Mouse (Mus musculus) liver, embryonic 13.5 days (tissue): ENCODE data around the gene Insr. TPM values are rescaled to one million over a fixed set of nuclear protein-coding genes. Genes with fewer than 3 reads are reported as not detected.
"Not testable (repeated sequence)": the region's sequence is repeated elsewhere in the genome, so short reads cannot be mapped to it uniquely, and the experiment has no call there.

Experiments
- ATAC-seq: fragments of 200-750 bp; cut with Nextera tagmentation; 2 replicates; pipeline ENCODE4 v1.8.0; 2017; ENCODE audit warnings: low read depth, mild to moderate bottlenecking, moderate number of reproducible peaks, moderate library complexity
- DNase-seq: peaks from one replicate; pipeline ENCODE4 v3.0.0; 2022
- H3K27ac ChIP-seq: fragments of 300-500 bp; sonication (generic); 2 replicates; pipeline ENCODE4 v1.5.1; 2015; ENCODE audit warnings: moderate library complexity, mild to moderate bottlenecking, inconsistent platforms
- H3K27me3 ChIP-seq: fragments of 300-500 bp; sonication (generic); 2 replicates; pipeline ENCODE4 v1.6.1; 2015; ENCODE audit warnings: mild to moderate bottlenecking, inconsistent platforms
- H3K36me3 ChIP-seq: fragments of 300-500 bp; sonication (generic); 2 replicates; pipeline ENCODE4 v1.6.1; 2015; ENCODE audit warnings: mild to moderate bottlenecking, inconsistent platforms
- H3K4me1 ChIP-seq: fragments of 300-500 bp; sonication (generic); replicated peaks from 2 replicates; pipeline ENCODE4 v1.6.1; 2015; ENCODE audit warnings: inconsistent platforms
- H3K4me2 ChIP-seq: fragments of 300-500 bp; sonication (generic); 2 replicates; pipeline ENCODE4 v1.6.1; 2015; ENCODE audit warnings: inconsistent platforms, mild to moderate bottlenecking, moderate library complexity
- H3K4me3 ChIP-seq: fragments of 300-500 bp; sonication (generic); replicated peaks from 2 replicates; pipeline ENCODE4 v1.5.1; 2015; ENCODE audit warnings: mild to moderate bottlenecking, inconsistent platforms
- H3K9ac ChIP-seq: fragments of 300-500 bp; sonication (generic); 2 replicates; pipeline ENCODE4 v1.6.1; 2015; ENCODE audit warnings: mild to moderate bottlenecking, inconsistent platforms
- H3K9me3 ChIP-seq: fragments of 300-500 bp; sonication (generic); replicated peaks from 2 replicates; pipeline ENCODE4 v1.6.1; 2016; ENCODE audit warnings: inconsistent platforms
- WGBS: fragments of 180-500 bp; shearing (Covaris S2); methylation state at CpG from one replicate; pipeline ENCODE4 v1.1.7; 2015; ENCODE audit not compliant: insufficient replicate concordance; 5-methylcytosine and 5-hydroxymethylcytosine counted together
- polyA plus RNA-seq: library from polyadenylated mRNA; unstranded; fragments of >200 nt; fragmentation: Nextera tagmentation; extraction: Ambion mirVana; gene quantifications from 2 replicates; pipeline ENCODE4 v1.2.1, GENCODE M21; 2015

Insr gene
- polyA plus RNA-seq, 1 experiment from 2014 or later, result 12.8 TPM

DNA sequence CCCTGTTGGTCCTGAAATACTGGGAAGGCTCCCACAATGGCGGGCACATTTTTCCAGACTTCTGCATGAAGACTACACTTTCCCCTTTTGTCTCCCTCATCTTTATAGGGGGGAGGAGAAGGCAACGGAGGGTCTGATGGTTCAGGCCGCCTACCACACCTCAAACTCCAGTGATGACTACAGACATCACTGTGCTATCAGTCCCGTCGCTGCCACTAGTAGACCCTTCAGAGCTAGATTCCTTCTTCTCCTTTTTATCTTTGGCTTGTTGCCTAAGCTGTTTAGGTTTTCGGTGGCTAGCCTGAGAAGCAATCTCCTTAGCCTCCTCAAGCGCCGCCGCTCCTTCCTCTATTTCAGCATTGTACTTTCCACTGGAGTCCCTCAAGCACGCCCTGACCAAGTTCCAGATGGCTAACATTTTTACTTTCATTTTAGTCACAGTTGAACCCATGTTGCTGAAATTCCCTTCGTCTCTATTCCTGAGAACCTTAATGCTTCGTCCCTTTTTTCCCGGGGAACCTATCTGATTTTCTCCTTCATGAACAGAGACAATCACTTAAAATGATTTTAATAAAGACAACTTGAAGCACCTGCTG, 28.9 kb upstream of the Insr start:
- 68% methylated on average over 13 of the region's 13 CpGs for WGBS
- not testable (repeated sequence) for H3K4me3 ChIP-seq, DNase-seq, H3K4me1 ChIP-seq, H3K9me3 ChIP-seq, H3K9ac ChIP-seq, H3K36me3 ChIP-seq, ATAC-seq, H3K27me3 ChIP-seq, H3K27ac ChIP-seq, H3K4me2 ChIP-seq

DNA sequence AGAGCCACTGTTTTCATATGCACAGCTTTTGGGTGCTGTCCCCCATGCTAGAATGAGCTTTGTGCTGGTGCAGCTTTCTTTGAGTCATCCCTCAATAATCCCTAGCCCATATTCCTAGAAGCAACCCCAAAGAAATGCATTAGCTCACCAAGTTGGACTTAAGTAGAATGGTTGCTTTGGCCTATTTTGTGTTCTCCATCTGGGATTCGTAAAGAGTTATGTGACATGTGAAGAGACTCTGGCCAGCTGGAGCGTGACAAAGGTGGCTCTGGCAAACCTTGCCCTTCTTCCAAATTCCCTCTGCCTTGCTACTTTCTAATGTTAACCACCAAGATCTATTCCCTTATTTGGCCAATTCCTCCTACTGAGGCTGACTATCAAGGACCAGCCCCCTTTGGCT, 22.7 kb upstream of the Insr start:
- H3K4me2 ChIP-seq, result no peak overlapping the region
- no peak overlapping the region for H3K4me3 ChIP-seq
- ATAC-seq (no peak), DNase-seq (no peak)
- H3K9ac ChIP-seq, result no peak overlapping the region
- no peaks in the 10 kb centered on the region for H3K4me1 ChIP-seq
- 62% methylated on average over 2 of the region's 2 CpGs for WGBS
- no peak overlapping the region for H3K27ac ChIP-seq
- no peaks in the 10 kb centered on the region for H3K27me3 ChIP-seq
- H3K36me3 ChIP-seq, result no peaks in the 10 kb centered on the region
- no peaks in the 10 kb centered on the region for H3K9me3 ChIP-seq

DNA sequence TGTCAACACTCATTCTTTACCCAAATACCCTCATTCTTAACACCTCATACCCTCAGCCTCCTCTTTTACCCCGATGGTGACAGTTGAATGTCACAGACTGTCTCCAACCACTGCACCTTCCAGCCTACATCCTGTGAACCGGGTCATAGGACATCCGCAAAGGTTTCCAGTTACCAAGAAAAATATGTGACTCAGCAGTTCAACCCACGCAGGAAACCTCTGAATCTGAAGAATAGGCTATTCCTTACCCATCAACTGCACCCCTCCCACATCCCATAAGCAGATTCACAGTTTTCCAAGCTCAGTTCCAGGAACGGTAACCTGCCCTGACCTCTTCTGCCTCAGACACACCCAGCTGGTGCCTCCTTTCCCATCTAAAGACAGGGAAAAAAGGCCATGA, 19.9 kb upstream of the Insr start:
- Histone ChIP-seq H3K9ac (no peak overlapping the region), H3K4me3 (no peak overlapping the region), H3K4me2 (no peak overlapping the region), H3K4me1 (no peaks in the 10 kb centered on the region), H3K36me3 (no peaks in the 10 kb centered on the region), H3K9me3 (no peaks in the 10 kb centered on the region), H3K27ac (no peak overlapping the region), H3K27me3 (no peaks in the 10 kb centered on the region)
- ATAC-seq, result no peak
- no peak for DNase-seq
- WGBS, result 56% methylated on average over 5 of the region's 5 CpGs

DNA sequence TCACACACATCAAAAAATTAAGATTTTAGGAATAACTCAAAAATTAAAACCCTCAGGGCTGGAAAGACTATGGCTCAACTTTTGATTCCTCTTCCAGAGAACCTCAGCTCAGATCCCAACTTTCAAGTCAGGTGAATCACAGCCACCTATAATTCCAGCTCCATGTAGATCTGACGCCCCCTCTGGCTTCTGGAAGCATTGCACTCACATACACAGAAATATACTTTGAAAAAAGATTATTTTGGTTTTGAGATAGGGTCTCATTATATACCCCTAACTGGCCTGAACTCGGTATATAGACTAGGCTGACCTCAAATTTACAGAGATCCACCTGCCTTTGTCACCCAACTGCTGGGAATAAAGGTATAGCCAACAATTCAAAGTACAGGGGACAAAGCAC, 6.4 kb upstream of the Insr start:
- no peak overlapping the region for H3K27ac ChIP-seq
- H3K9ac ChIP-seq, result no peak overlapping the region
- H3K4me1 ChIP-seq, result peaks cover under 1% of the 10 kb centered on the region; the same call in 1 of the 2 replicates
- DNase-seq (no peak), ATAC-seq (no peak)
- 31% methylated on average over 2 of the region's 2 CpGs for WGBS
- no peak overlapping the region for H3K4me3 ChIP-seq
- no peaks in the 10 kb centered on the region for H3K36me3 ChIP-seq
- H3K4me2 ChIP-seq, result no peak overlapping the region
- H3K9me3 ChIP-seq, result no peaks in the 10 kb centered on the region
- H3K27me3 ChIP-seq, result no peaks in the 10 kb centered on the region

DNA sequence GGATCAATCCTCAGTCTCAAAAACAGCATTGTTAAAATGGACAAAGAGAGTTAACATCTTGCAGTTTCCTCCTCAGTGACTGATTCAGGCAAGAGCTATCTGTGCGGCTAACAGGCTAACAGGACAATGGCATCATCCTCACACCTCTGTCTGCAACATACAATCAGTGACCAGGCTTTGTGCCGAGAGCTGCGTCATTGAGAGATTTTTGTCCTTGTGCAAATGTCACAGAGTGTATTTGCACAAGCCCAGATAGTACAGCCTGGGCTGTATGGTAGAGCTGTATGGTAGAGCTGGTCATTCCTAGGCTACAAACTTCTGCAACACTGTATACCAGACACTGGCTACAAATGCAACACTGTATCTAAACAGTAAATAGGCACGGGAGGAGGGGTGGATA, 5.2 kb upstream of the Insr start:
- Histone ChIP-seq H3K9me3 (no peaks in the 10 kb centered on the region), H3K4me3 (no peak overlapping the region), H3K27ac (no peak overlapping the region), H3K4me1 (peaks cover 12% of the 10 kb centered on the region), H3K9ac (no peak overlapping the region), H3K27me3 (no peaks in the 10 kb centered on the region), H3K4me2 (no peak overlapping the region), H3K36me3 (no peaks in the 10 kb centered on the region)
- no peak for DNase-seq
- no peak for ATAC-seq
- WGBS, result 64% methylated on average over 4 of the region's 4 CpGs

- Histone ChIP-seq H3K4me3 (no peak overlapping the region), H3K27ac (no peak overlapping the region), H3K27me3 (no peaks in the 10 kb centered on the region), H3K9me3 (no peaks in the 10 kb centered on the region), H3K4me2 (no peak overlapping the region), H3K36me3 (no peaks in the 10 kb centered on the region), H3K9ac (no peak overlapping the region), H3K4me1 (peaks cover 39% of the 10 kb centered on the region)
- 70% methylated on average over 3 of the region's 3 CpGs for WGBS
- no peak for ATAC-seq
- no peak for DNase-seq
Measured at GRCm38 (mm10) chr8:3281296-3281695, 1.9 kb upstream of the Insr start.

DNA sequence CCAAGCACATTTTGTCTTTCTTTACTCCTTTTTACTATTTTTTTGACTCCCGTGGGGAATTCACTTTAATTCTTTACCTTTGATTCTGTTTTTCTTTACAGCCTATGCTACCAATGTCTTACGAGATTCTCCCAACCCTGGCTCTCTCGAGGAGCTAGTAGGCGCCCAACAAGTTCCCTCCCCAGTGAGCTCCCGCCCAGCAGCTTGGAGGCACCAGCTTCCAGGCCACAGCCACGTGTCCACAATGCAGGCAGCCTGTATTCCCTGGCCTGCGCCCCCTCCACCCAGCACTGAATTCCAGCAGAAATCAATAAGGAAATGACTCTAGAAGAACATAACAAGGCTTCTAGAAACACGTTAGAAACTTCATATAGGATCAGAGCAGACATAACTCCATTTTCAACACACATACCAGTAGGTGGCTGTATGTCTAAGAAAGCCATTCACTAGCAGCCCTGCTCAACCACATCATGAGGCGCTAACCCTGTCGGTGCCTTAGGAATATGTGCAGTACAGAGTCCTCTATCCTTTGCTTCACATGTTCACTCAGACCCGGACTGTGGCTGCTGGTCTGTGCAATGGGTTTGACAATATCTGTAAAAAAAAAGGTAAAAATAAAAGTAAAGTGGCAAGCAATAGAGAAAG, 971 bp upstream of the Insr start:
- peak overlapping the region; percentile 96 for H3K9ac ChIP-seq
- peak overlapping the region; percentile 95 for H3K4me3 ChIP-seq
- WGBS, result 28% methylated on average over 11 of the region's 11 CpGs
- DNase-seq (peak; percentile 24), ATAC-seq (no peak)
- H3K4me2 ChIP-seq, result peak overlapping the region; percentile 89
- H3K27ac ChIP-seq, result peak overlapping the region; percentile 13; the same call in 1 of the 2 replicates
- peaks cover 48% of the 10 kb centered on the region for H3K4me1 ChIP-seq
- no peaks in the 10 kb centered on the region for H3K27me3 ChIP-seq
- H3K9me3 ChIP-seq, result no peaks in the 10 kb centered on the region
- H3K36me3 ChIP-seq, result no peaks in the 10 kb centered on the region

- peak overlapping the region; percentile 96 for H3K9ac ChIP-seq
- H3K4me1 ChIP-seq, result peaks cover 53% of the 10 kb centered on the region
- ATAC-seq, result peak; percentile 5
- peak overlapping the region; percentile 89 for H3K4me2 ChIP-seq
- WGBS, result 2% methylated on average over 18 of the region's 18 CpGs
- no peaks in the 10 kb centered on the region for H3K36me3 ChIP-seq
- no peak for DNase-seq
- H3K4me3 ChIP-seq, result peak overlapping the region; percentile 95
- H3K9me3 ChIP-seq, result no peaks in the 10 kb centered on the region
- H3K27ac ChIP-seq, result peak overlapping the region; percentile 13; the same call in 1 of the 2 replicates
- H3K27me3 ChIP-seq, result no peaks in the 10 kb centered on the region
Measured at GRCm38 (mm10) chr8:3279721-3280077, 282 bp upstream of the Insr start.

DNA sequence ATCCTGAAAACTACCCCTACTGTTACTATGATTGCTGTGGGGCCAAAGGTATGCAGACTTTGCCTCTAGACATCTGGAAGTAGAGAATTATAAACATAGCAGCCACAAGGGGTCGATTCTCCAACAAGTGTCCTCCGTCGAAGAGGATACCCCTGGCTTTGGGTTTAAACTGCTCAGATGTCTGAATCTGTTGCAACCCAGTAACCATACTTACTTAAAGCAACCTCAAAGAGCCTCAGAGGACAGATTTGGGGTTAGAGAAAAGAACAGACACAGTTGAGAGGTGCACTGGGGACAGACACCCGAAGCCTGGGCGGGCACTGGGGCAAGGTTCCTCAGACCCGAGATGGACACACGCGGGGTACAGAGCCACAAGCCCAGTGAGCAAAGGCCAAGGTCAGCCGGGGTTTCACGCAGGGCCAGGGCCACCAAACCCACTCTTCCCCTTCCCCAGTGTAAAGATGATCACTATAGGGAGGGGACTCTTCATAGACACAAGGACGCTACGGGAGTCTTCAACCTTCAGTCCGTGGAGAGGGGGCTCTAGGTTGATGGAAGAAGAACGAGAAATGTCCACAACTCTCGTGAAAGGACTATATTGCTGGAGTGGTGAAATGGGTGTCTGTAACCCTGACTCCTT, 1.1 kb downstream of the Insr start:
- H3K27me3 ChIP-seq, result no peaks in the 10 kb centered on the region
- ATAC-seq, result no peak
- peaks cover 5% of the 10 kb centered on the region; the same call in 1 of the 2 replicates for H3K36me3 ChIP-seq
- no peaks in the 10 kb centered on the region for H3K9me3 ChIP-seq
- peak overlapping the region; percentile 96 for H3K9ac ChIP-seq
- H3K4me3 ChIP-seq, result peak overlapping the region; percentile 95
- WGBS, result 18% methylated on average over 15 of the region's 15 CpGs
- H3K27ac ChIP-seq, result peak overlapping the region; percentile 83
- peaks cover 56% of the 10 kb centered on the region for H3K4me1 ChIP-seq
- no peak for DNase-seq
- H3K4me2 ChIP-seq, result peak overlapping the region; percentile 89

GRCm38 (mm10) chr8:3277266-3277665, 2.2 kb downstream of the Insr start:
- DNase-seq, result no peak
- peak overlapping the region; percentile 89 for H3K4me2 ChIP-seq

GRCm38 (mm10) chr8:3276009-3276408, 3.4 kb downstream of the Insr start:
- 86% methylated on average over 8 of the region's 8 CpGs for WGBS
- DNase-seq (no peak), ATAC-seq (no peak)
- no peaks in the 10 kb centered on the region for H3K9me3 ChIP-seq
- no peaks in the 10 kb centered on the region for H3K27me3 ChIP-seq
- no peak overlapping the region for H3K4me3 ChIP-seq
- no peak overlapping the region for H3K4me2 ChIP-seq
- H3K4me1 ChIP-seq, result peaks cover 56% of the 10 kb centered on the region
- peaks cover 6% of the 10 kb centered on the region; the same call in 1 of the 2 replicates for H3K36me3 ChIP-seq
- H3K9ac ChIP-seq, result no peak overlapping the region
- no peak overlapping the region for H3K27ac ChIP-seq

More at GRCm38 (mm10) chr8:3277266-3277665, 2.2 kb downstream of the Insr start:
- ATAC-seq, result no peak
- Histone ChIP-seq H3K36me3 (peaks cover 6% of the 10 kb centered on the region; the same call in 1 of the 2 replicates), H3K4me1 (peaks cover 56% of the 10 kb centered on the region), H3K4me3 (peak overlapping the region; percentile 95), H3K27ac (no peak overlapping the region), H3K27me3 (no peaks in the 10 kb centered on the region), H3K9ac (0 out of 2 replicates have a peak overlapping the region, but pooled peaks have one; percentile 96), H3K9me3 (no peaks in the 10 kb centered on the region)
- 89% methylated on average over 9 of the region's 9 CpGs for WGBS
